Mouse (Mus musculus) embryonic stem cell, embryonic (primary cell): Measurements from ENCODE around the gene Pdcd11.

ENCODE experiments used
- CTCF ChIA-PET, 4 experiments: fragments of 300-600 bp in 2 of 4; fragments of 350-600 bp in 2 of 4; sonication (Branson Sonifier 250); formaldehyde crosslinking; loops; one replicate each; lab custom pipeline; 2022; ENCODE audit warnings: inconsistent platforms in 2 of 4; lab: Charles Lee
- POLR2A ChIA-PET, 4 experiments: fragments of 300-600 bp in 2 of 4; fragments of 350-600 bp in 2 of 4; sonication (Branson Sonifier 250); formaldehyde crosslinking; loops; one replicate each; lab custom pipeline; 2022; ENCODE audit warnings: antibody characterized with exemption in 4 of 4, inconsistent platforms in 1 of 4; lab: Charles Lee

Gene Pdcd11

GRCm38 (mm10) chr19:47174515-47174914 is 83.9 kb downstream of the Pdcd11 start:
- CTCF ChIA-PET = interaction anchor here in 3 of 4 experiments (0.8 to 1.7 kb wide), 9 partner anchors 8 to 517 kb away, joined by 3 to 5 read pairs (median 3); no protein-coding TSS in a partner anchor

GRCm38 (mm10) chr19:47175472-47175871 is 84.9 kb downstream of the Pdcd11 start:
- POLR2A ChIA-PET = interaction anchor here in 1 of 4 experiments (1.1 kb wide), 1 partner anchor 36 kb away, joined by 4 read pairs; no protein-coding TSS in a partner anchor
- CTCF ChIA-PET = interaction anchor here in 3 of 4 experiments (0.6 to 1.7 kb wide), 9 partner anchors 9 to 198 kb away, joined by 3 to 5 read pairs (median 3); no protein-coding TSS in a partner anchor

More at GRCm38 (mm10) chr19:47174515-47174914, 83.9 kb downstream of the Pdcd11 start:
- POLR2A ChIA-PET = interaction anchor here in 2 of 4 experiments (0.6 kb wide), 2 partner anchors 80 to 699 kb away, joined by 3 to 4 read pairs; no protein-coding TSS in a partner anchor

- POLR2A ChIA-PET = interaction anchor here (0.7 to 3.4 kb wide), 16 partner anchors 8 to 362 kb away, joined by 3 to 18 read pairs (median 6); partner anchors contain the start of gene Taf5 (in 1 of the 4)
- CTCF ChIA-PET = interaction anchor here in 3 of 4 experiments (0.6 to 2.5 kb wide), 11 partner anchors 8 to 161 kb away, joined by 3 to 21 read pairs (median 6); no protein-coding TSS in a partner anchor
Measured at GRCm38 (mm10) chr19:47176916-47177505, 86.4 kb downstream of the Pdcd11 start.

- POLR2A ChIA-PET = interaction anchor here (0.6 to 4.9 kb wide), 47 partner anchors 9 to 579 kb away, joined by 3 to 19 read pairs (median 4); partner anchors contain the start of genes Pdcd11 (in 3 of the 4), Usmg5 (in 3 of the 4), Nt5c2 (in 2 of the 4) and Taf5 (in 2 of the 4)
- CTCF ChIA-PET = interaction anchor here in 3 of 4 experiments (0.7 to 2.5 kb wide), 31 partner anchors 8 to 418 kb away, joined by 3 to 21 read pairs (median 3); no protein-coding TSS in a partner anchor
Measured at GRCm38 (mm10) chr19:47178001-47178400, 87.4 kb downstream of the Pdcd11 start.

GRCm38 (mm10) chr19:47178431-47179271 is 88.1 kb downstream of the Pdcd11 start, which contains the start of gene Neurl1a:
Gene Neurl1a (plus strand): TSS chr19:47178820.
- POLR2A ChIA-PET = interaction anchor here (0.6 to 4.9 kb wide), 48 partner anchors 9 to 580 kb away, joined by 3 to 19 read pairs (median 4); partner anchors contain the start of genes Pdcd11 (in 3 of the 4), Usmg5 (in 3 of the 4), Nt5c2 (in 2 of the 4) and Taf5 (in 2 of the 4)
- CTCF ChIA-PET = interaction anchor here in 3 of 4 experiments (0.7 to 2.5 kb wide), 30 partner anchors 8 to 418 kb away, joined by 3 to 21 read pairs (median 4); no protein-coding TSS in a partner anchor

- POLR2A ChIA-PET = interaction anchor here (0.8 to 4.9 kb wide), 23 partner anchors 8 to 158 kb away, joined by 3 to 19 read pairs (median 5); partner anchors contain the start of genes Pdcd11 (in 2 of the 4), Usmg5 (in 2 of the 4), Pcgf6 (in 1 of the 4) and Taf5 (in 1 of the 4)
- CTCF ChIA-PET = interaction anchor here in 3 of 4 experiments (0.6 to 2.5 kb wide), 6 partner anchors 11 to 271 kb away, joined by 3 to 21 read pairs (median 8); no protein-coding TSS in a partner anchor
Measured at GRCm38 (mm10) chr19:47179272-47179809, 88.8 kb downstream of the Pdcd11 start.

GRCm38 (mm10) chr19:47180011-47180410 is 89.4 kb downstream of the Pdcd11 start:
- CTCF ChIA-PET = interaction anchor here in 1 of 4 experiments (0.6 kb wide), 1 partner anchor 270 kb away, joined by 3 read pairs; no protein-coding TSS in a partner anchor
- POLR2A ChIA-PET = interaction anchor here in 3 of 4 experiments (0.6 to 4.9 kb wide), 10 partner anchors 18 to 406 kb away, joined by 3 to 19 read pairs (median 3); partner anchors contain the start of gene Taf5 (in 2 of the 3)
